ENCODE assay signal across 7 mouse cellular contexts in genomic region chr1:183669674-183670073, GRCm38 (mm10).
A peak's percentile ranks its signal among the peaks of the same experiment; 100 is the strongest.
DNase-seq lines count a peak whose midpoint lies in the region; ATAC-seq and TF ChIP-seq lines count a peak whose summit lies in the region.

No protein-coding gene starts in this region.

- no peaks in the 10 kb centered on the region for H3K4me1 ChIP-seq in midbrain, postnatal 0 days (ENCODE audit: insufficient read depth, low read length)
- H3K4me1 ChIP-seq in midbrain, embryonic 11.5 days (ENCODE audit: control insufficient read depth, insufficient read depth, low read length) = no peaks in the 10 kb centered on the region
- H3K4me1 ChIP-seq in kidney, embryonic 14.5 days (ENCODE audit: control insufficient read depth, insufficient read depth, low read length) = no peaks in the 10 kb centered on the region
- no peaks in the 10 kb centered on the region for H3K4me1 ChIP-seq in liver, postnatal 0 days (ENCODE audit: insufficient read depth)

- no peak overlapping the region for H3K27ac ChIP-seq in midbrain, postnatal 0 days (ENCODE audit: low read depth, low read length)
- no peak overlapping the region for H3K27ac ChIP-seq in midbrain, embryonic 11.5 days (ENCODE audit: low read depth, low read length)
- H3K27ac ChIP-seq in kidney, embryonic 14.5 days (ENCODE audit: low read depth, low read length) = no peak overlapping the region
- no peak overlapping the region for H3K27ac ChIP-seq in liver, postnatal 0 days (ENCODE audit: low read depth)

- peak; percentile 30 for DNase-seq in midbrain, postnatal 0 days (ENCODE audit: low spot score)
- no peak for DNase-seq in midbrain, embryonic 11.5 days (ENCODE audit: low spot score, missing footprints)
- DNase-seq in cerebellum, adult 11 months = peak; percentile 22
- DNase-seq in frontal cortex, postnatal 36 days (ENCODE audit: low spot score in 2 of 2) = peak; percentile 2 to 12
- DNase-seq in liver, postnatal 0 days = peak; percentile 18
- peak; percentile 14 to 15 for DNase-seq in thymus, adult 18-20 months

- no peaks in the 10 kb centered on the region for H3K27me3 ChIP-seq in midbrain, postnatal 0 days (ENCODE audit: insufficient read depth, low read length)
- no peaks in the 10 kb centered on the region for H3K27me3 ChIP-seq in midbrain, embryonic 11.5 days (ENCODE audit: control insufficient read depth, insufficient read depth, low read length)
- no peaks in the 10 kb centered on the region for H3K27me3 ChIP-seq in kidney, embryonic 14.5 days (ENCODE audit: control insufficient read depth, insufficient read depth, low read length)
- H3K27me3 ChIP-seq in liver, postnatal 0 days (ENCODE audit: insufficient read depth, low read length) = no peaks in the 10 kb centered on the region

- no peak for ATAC-seq in midbrain, postnatal 0 days (ENCODE audit: low FRiP score)
- ATAC-seq in midbrain, embryonic 11.5 days (ENCODE audit: low FRiP score) = no peak
- ATAC-seq in kidney, embryonic 14.5 days (ENCODE audit: low FRiP score, low TSS enrichment) = peak; percentile 69; the same call in 1 of the 2 replicates
- no peak for ATAC-seq in liver, postnatal 0 days

- 59% methylated on average over 11 of the region's 11 CpGs for WGBS in midbrain, postnatal 0 days
- WGBS in midbrain, embryonic 11.5 days = 72% methylated on average over 11 of the region's 11 CpGs
- 49% methylated on average over 11 of the region's 11 CpGs for WGBS in kidney, embryonic 14.5 days
- 49% methylated on average over 11 of the region's 11 CpGs for WGBS in liver, postnatal 0 days (ENCODE audit: insufficient replicate concordance)

- TF ChIP-seq CTCF in midbrain, postnatal 0 days (IDR thresholded peaks at IDR 0.05) = no peak
- no peak for TF ChIP-seq CTCF in liver, postnatal 0 days (IDR thresholded peaks at IDR 0.05; ENCODE audit: low read depth)

- H3K4me2 ChIP-seq in midbrain, postnatal 0 days (ENCODE audit: low read depth, low read length, poor library complexity, severe bottlenecking) = no peak overlapping the region
- H3K4me2 ChIP-seq in midbrain, embryonic 11.5 days = no peak overlapping the region
- 0 out of 2 replicates have a peak overlapping the region, but pooled peaks have one; percentile 1 for H3K4me2 ChIP-seq in kidney, embryonic 14.5 days (replicated peaks; ENCODE audit: low read depth, low read length)
- H3K4me2 ChIP-seq in liver, postnatal 0 days (ENCODE audit: low read depth, low read length) = no peak overlapping the region

- H3K9me3 ChIP-seq in midbrain, postnatal 0 days (ENCODE audit: low read length) = no peaks in the 10 kb centered on the region
- H3K9me3 ChIP-seq in midbrain, embryonic 11.5 days (ENCODE audit: control insufficient read depth, low read length) = no peaks in the 10 kb centered on the region
- peaks cover 3% of the 10 kb centered on the region; the same call in 1 of the 2 replicates for H3K9me3 ChIP-seq in kidney, embryonic 14.5 days (ENCODE audit: control insufficient read depth, low read length)
- H3K9me3 ChIP-seq in liver, postnatal 0 days (ENCODE audit: low read length) = peaks cover 2% of the 10 kb centered on the region; the same call in 1 of the 2 replicates

- no peak overlapping the region for H3K4me3 ChIP-seq in midbrain, postnatal 0 days (ENCODE audit: low read depth, low read length)
- H3K4me3 ChIP-seq in midbrain, embryonic 11.5 days (ENCODE audit: low read depth, low read length) = no peak overlapping the region
- H3K4me3 ChIP-seq in kidney, embryonic 14.5 days (ENCODE audit: low read length) = no peak overlapping the region
- H3K4me3 ChIP-seq in liver, postnatal 0 days (ENCODE audit: low read depth, low read length) = no peak overlapping the region

- H3K9ac ChIP-seq in midbrain, postnatal 0 days (replicated peaks; ENCODE audit: low read length, poor library complexity, severe bottlenecking) = no peak overlapping the region
- H3K9ac ChIP-seq in midbrain, embryonic 11.5 days (ENCODE audit: low read length) = no peak overlapping the region
- no peak overlapping the region for H3K9ac ChIP-seq in kidney, embryonic 14.5 days (ENCODE audit: low read depth, low read length)
- no peak overlapping the region for H3K9ac ChIP-seq in liver, postnatal 0 days (replicated peaks)

- H3K36me3 ChIP-seq in midbrain, postnatal 0 days (ENCODE audit: insufficient read depth, low read length) = no peaks in the 10 kb centered on the region
- no peaks in the 10 kb centered on the region for H3K36me3 ChIP-seq in midbrain, embryonic 11.5 days (ENCODE audit: control insufficient read depth, insufficient read depth, low read length)
- H3K36me3 ChIP-seq in kidney, embryonic 14.5 days (ENCODE audit: control insufficient read depth, insufficient read depth, low read length) = no peaks in the 10 kb centered on the region
- H3K36me3 ChIP-seq in liver, postnatal 0 days (replicated peaks; ENCODE audit: insufficient read depth, low read length) = no peaks in the 10 kb centered on the region

- TF ChIP-seq EP300 in liver, postnatal 0 days (IDR thresholded peaks at IDR 0.05; ENCODE audit: low read depth) = no peak
